Mouse (Mus musculus) thymus, postnatal 25 days (tissue): Measurements from ENCODE around the gene Agpat4.

Source experiments
- DNase-seq: peaks from one replicate; pipeline ENCODE4 v3.0.0; 2022

The Agpat4 gene

GRCm38 (mm10) chr17:12161877-12162276 is 43.4 kb downstream of the Agpat4 start:
- no peak for DNase-seq

- DNase-seq = no peak
Measured at GRCm38 (mm10) chr17:12162824-12163223, 44.3 kb downstream of the Agpat4 start.

GRCm38 (mm10) chr17:12163403-12163802 is 44.9 kb downstream of the Agpat4 start:
- DNase-seq = no peak

GRCm38 (mm10) chr17:12163903-12164302 is 45.4 kb downstream of the Agpat4 start:
- no peak for DNase-seq

- no peak for DNase-seq
Measured at GRCm38 (mm10) chr17:12164507-12164906, 46.0 kb downstream of the Agpat4 start.

- DNase-seq = peak; percentile 26
Measured at GRCm38 (mm10) chr17:12165009-12165695, 46.6 kb downstream of the Agpat4 start.

GRCm38 (mm10) chr17:12165701-12166100 is 47.2 kb downstream of the Agpat4 start:
- DNase-seq = no peak

- DNase-seq = no peak
Measured at GRCm38 (mm10) chr17:12168536-12168935, 50.0 kb downstream of the Agpat4 start.

- no peak for DNase-seq
Measured at GRCm38 (mm10) chr17:12169326-12169836, 50.9 kb downstream of the Agpat4 start.

- DNase-seq = no peak
Measured at GRCm38 (mm10) chr17:12170791-12171497, 52.4 kb downstream of the Agpat4 start.

- DNase-seq = no peak
Measured at GRCm38 (mm10) chr17:12171666-12172065, 53.2 kb downstream of the Agpat4 start.

- no peak for DNase-seq
Measured at GRCm38 (mm10) chr17:12174221-12174620, 55.7 kb downstream of the Agpat4 start.

- DNase-seq = no peak
Measured at GRCm38 (mm10) chr17:12174896-12175295, 56.4 kb downstream of the Agpat4 start.

- no peak for DNase-seq
Measured at GRCm38 (mm10) chr17:12175626-12176025, 57.1 kb downstream of the Agpat4 start.

- DNase-seq = no peak
Measured at GRCm38 (mm10) chr17:12179339-12179738, 60.8 kb downstream of the Agpat4 start.

- DNase-seq = no peak
Measured at GRCm38 (mm10) chr17:12179766-12180165, 61.3 kb downstream of the Agpat4 start.

- DNase-seq = no peak
Measured at GRCm38 (mm10) chr17:12182702-12183485, 64.4 kb downstream of the Agpat4 start.

GRCm38 (mm10) chr17:12184283-12184682 is 65.8 kb downstream of the Agpat4 start:
- DNase-seq = no peak

- no peak for DNase-seq
Measured at GRCm38 (mm10) chr17:12185855-12186254, 67.4 kb downstream of the Agpat4 start.

GRCm38 (mm10) chr17:12186341-12186740 is 67.8 kb downstream of the Agpat4 start:
- no peak for DNase-seq

- no peak for DNase-seq
Measured at GRCm38 (mm10) chr17:12187782-12188181, 69.3 kb downstream of the Agpat4 start.

- DNase-seq = peak; percentile 25
Measured at GRCm38 (mm10) chr17:12195137-12195536, 76.6 kb downstream of the Agpat4 start.

GRCm38 (mm10) chr17:12195604-12196003 is 77.1 kb downstream of the Agpat4 start:
- DNase-seq = no peak
